Mouse (Mus musculus): Measurements from ENCODE around the gene Chrna7.

GRCm38 (mm10) chr7:63195560-63195959 is 16.8 kb downstream of the Chrna7 start:
- TF ChIP-seq CTCF (IDR thresholded peaks at IDR 0.05; ENCODE audit: borderline replicate concordance, control insufficient read depth, extremely low read depth, insufficient read depth, low read length, poor library complexity) (no peak), POLR2A (IDR thresholded peaks at IDR 0.05; ENCODE audit: control insufficient read depth, extremely low read depth, insufficient read depth, low read length, poor library complexity) (no peak)
